Mouse (Mus musculus): ENCODE measurements around the gene Prss22.
"Not testable (repeated sequence)": the region's sequence is repeated elsewhere in the genome, so short reads cannot be mapped to it uniquely, and the experiment has no call there.

Gene Prss22

DNA sequence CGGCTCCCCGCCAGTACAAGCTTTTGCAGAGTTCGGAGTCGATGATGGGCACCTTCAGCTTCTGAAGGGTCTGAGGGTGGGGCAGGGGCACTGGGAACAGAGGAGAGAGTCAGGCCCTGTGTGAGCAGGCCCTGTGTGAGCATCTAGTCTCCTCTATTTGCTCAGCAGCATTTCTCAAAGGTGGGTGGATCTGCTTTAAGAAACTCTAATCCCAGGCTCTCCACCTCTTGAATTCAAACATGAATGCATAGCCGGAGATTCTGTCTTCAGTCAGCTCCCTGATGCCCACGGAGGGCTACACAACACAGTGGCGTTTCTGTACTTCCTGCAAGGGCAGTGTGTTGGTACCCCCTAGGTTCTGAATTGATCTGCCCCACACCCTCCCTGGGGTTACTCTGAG, 3.2 kb downstream of the Prss22 start:
- DNase-seq, result no peak

- peak; percentile 96 for DNase-seq
Measured at GRCm38 (mm10) chr17:23993559-23994428, 4.1 kb downstream of the Prss22 start.

DNA sequence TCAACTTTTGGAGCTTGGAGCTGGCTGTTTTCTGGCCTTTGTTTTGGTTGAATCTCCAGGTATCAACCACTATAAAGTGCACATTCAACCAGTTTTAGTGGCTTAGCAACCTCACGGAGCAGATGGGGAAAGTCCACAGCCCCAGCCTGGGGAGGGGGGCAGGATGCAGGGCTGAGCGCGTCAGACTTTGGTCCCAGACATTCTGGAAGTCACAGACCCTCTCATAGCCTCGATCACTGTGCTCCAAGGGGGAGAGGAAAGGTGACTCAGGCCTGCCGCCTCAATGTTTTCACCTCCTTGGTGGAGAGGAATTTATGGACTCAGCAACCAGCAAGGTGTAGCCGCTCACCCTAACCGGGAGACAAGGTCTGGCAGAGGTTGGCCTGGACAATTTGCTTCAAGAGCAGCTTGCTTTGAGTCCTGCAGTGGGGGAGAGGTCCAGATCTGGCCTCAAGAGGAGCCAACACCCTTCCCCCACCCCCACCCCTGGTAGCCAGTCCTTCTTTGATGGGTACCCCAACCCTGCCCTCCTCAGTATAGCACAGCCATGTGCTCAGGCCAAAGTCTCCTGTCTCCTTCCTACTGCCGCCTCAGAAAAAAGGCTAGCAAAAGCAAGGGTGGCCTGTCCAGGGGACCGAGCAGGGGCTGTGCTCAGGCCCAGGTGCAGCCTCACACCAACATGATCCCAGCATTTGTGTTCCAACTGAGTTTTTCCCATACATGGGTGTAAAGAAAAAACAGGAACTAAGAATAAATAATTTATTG, 4.9 kb downstream of the Prss22 start:
- DNase-seq, result no peak

DNA sequence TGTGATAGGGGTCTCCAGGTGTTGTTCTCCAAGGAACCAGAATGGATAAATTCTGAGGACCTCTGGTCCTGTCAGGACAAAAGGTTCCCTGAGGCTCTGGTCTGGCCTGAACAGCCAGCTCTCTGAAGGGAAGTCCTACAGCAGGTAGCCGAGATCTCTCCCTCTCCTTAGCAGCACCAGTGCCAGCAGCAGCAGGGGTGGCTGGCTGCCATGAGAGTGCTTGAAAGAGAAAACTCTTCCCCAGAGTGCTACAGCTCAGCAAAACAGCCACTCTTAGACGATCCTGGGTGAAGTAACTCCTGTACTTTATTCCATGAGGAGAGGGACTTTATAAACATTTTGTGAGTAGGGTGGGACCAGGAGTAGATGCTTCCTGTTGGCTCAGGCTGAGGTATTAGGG, 8.1 kb downstream of the Prss22 start:
- DNase-seq, result no peak

DNA sequence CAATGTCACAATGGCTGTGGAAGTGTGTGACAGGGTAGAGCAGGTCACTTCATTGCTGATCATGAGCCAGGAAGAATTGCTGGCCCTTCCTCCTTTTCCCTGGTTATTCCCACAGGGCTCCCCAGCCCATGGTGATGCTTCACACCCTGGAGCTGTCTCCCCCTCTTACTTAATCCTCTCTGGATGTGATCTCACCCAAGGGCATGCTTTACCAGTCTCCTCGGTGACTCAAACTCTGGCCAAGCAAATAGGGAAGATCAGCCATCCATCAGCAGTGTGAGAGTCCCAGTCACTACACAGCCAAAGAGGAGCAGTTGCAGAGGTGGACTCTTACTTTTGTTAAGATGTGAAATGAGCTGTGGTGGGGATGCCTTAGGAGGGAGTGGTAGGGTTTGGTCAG, 12.9 kb downstream of the Prss22 start:
- no peak for DNase-seq

GRCm38 (mm10) chr17:23982912-23983311, 15.0 kb downstream of the Prss22 start:
- no peak for DNase-seq

GRCm38 (mm10) chr17:23980297-23980909, 17.5 kb downstream of the Prss22 start, which contains the start of gene Prss30:
Gene Prss30, minus strand, starts transcription at chr17:23980566.
- no peak for DNase-seq

GRCm38 (mm10) chr17:23979471-23979870, 18.4 kb downstream of the Prss22 start:
- no peak for DNase-seq

DNA sequence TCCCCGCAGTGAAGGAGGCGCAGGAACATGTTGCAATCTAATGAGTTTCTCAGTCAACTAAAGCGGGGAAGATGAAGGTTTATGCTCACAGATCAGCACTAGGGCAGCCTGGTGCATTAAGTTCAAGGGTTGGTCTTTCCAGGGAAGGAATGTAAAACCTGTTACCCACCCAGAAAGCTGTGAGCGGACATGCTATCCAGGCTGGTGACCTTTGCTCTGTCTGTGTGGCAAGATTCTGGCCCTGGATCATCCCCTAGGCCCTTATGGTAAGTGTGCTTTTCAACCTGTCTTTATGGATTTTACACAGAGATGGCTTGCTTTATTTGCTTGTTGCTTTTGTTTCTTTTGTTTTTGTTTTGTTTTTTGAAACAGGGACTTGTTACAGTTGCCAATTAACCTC, 21.2 kb downstream of the Prss22 start:
- no peak for DNase-seq

- no peak for DNase-seq
Measured at GRCm38 (mm10) chr17:23971315-23971714, 26.6 kb downstream of the Prss22 start.

GRCm38 (mm10) chr17:23969231-23969630, 28.7 kb downstream of the Prss22 start:
- peak; percentile 80 for DNase-seq

DNA sequence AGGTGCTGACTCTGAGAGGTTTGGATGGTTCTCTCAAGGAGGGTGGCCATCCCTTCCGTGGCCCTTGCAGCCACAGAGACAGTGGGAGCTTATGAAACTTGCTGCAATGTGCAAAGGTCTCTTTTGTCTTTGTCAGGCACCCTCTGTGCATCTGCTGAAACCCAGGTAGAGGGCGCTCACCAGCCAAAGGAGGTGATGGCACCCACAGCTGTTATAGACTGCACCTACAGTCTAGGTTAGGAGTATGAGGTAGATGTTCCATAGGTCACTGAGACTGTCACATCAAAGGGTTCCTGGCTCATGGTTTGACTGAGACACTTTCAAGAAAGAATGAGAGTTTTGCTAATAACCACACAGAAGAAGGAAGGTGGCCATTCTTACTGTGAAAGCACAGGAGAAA, 29.1 kb downstream of the Prss22 start:
- DNase-seq, result peak; percentile 43

DNA sequence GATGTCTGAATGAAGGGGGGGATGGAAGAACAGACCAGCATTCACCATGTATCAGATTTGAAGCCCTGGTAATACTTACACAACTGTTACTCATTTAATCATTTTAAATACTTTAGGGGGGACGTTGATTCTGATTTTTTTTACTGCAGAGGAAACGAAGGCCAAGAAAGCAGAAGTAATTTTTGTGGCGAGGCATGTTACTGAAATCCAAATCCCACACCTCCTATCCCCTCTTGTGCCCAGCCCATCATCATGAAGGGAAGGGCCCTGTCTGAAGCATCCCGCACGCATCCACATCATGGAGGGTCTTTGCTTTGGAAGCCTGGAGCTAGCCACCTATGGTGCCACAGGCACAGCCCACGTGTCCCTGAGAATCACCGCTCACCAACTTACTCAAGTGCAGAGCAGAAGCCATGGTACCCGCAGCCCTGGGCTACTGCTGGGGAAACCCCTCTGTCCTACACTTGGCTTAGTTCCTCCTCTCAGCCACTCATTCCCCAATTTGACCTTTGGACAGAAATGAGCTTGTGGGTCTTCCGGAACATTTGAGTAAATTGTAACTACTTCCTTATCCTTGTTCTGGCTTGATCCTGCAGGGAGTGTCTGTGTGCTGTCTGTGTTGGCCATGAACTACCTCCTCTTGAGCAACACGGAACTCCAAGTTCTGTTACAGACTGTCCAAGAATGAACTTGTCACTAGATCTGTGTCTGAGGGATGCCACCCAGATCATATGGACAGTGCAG, 31.1 kb downstream of the Prss22 start:
- DNase-seq, result no peak

DNA sequence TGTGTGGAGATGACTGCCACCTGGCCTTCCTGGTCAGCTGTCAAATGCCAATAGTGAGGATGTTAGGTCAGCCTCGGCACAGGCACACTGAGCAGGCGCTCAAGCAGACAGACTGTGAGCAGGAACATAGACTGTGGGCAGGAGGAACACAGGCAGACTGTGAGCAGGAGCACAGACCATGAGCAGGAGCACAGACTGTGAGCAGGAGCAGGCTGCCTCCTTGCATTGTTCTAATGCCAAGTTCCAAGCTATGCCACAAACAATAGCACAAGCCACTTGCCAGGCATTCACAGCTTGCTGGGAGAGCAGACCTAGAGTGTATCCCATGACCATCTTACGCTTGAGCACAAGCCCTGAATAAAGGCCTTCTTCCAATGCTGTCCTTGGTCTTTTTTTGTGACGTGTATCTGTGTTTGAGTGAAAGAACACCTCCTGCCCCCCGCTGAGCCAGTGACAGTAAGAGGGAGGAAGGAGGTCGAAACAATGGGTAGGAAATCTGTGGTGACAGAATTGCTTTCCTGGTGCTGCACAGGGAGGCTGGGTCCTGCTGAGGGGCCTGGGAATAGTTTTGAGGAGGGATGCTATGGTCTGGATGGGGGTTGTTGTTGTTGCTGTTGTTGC, 32.0 kb downstream of the Prss22 start:
- no peak for DNase-seq

DNA sequence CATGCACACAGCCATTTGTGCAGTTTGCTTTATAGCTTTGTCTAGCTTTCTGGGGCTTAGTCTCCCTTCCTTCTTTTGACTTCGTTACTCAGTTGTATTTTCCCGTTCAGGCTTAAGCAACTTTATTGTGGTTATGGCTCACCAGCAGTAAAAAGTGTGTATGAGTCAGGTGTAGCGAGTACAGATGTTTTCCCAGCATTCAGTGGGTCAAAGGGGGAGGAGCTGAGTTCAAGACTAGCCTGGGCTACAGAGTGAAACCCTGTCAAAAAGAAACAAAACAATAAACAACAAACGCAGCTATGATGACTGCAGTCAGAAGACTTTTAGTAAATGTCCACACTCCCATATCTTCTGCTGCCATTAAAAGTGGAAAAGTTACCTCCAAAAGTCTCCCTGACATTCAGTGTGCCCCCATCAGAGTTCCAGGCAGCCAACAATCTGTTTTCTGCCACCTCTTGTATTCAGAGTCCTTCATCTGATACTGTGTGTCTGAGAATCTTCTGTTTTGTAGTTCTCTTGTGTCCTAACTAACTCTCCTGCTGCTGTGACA, 36.3 kb downstream of the Prss22 start:
- no peak for DNase-seq

GRCm38 (mm10) chr17:23960084-23960738, 37.7 kb downstream of the Prss22 start:
- DNase-seq, result peak; percentile 76

- DNase-seq, result no peak
Measured at GRCm38 (mm10) chr17:23955174-23955573, 42.7 kb downstream of the Prss22 start, which contains the start of gene Sbpl. Gene Sbpl, minus strand, starts transcription at chr17:23955274.

DNA sequence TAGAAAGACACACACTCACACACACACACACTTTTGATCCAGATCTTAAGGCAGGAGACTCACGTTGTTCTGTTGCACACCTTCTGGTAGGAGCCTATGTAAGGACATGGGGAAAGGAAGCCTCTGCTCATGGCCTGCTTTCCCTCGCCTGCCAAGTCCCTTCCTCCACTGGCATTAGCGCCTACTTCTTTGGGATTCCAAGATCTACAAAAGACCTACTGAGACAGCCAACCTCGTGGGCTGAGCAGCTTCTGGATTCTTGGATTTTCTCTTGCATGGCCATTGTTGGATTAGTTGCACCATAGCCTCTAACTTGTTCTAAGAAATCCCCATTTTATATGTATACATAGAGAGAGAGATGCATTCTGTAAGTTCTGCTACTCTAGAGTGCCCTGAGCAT, 47.1 kb downstream of the Prss22 start:
- DNase-seq, result not testable (repeated sequence)

DNA sequence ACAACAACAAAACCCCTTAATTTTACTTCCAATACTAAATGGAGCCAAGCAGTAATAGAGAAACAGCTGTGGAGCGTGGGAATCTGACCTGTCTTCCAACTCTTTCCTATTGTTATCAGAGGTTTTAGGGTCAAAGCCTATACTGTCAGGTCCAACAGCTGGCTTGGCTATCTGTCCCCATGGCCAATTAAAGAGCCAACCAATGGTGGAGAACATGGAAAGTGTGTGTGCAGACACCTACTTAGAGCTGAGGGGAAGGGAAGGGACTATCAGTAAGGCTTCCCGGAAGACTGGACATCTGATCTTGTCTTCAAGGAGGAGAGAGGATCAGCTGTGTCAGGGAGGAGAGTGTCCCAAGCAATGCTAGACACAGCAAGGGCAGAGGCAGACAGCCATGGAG, 48.8 kb downstream of the Prss22 start:
- DNase-seq, result no peak

DNA sequence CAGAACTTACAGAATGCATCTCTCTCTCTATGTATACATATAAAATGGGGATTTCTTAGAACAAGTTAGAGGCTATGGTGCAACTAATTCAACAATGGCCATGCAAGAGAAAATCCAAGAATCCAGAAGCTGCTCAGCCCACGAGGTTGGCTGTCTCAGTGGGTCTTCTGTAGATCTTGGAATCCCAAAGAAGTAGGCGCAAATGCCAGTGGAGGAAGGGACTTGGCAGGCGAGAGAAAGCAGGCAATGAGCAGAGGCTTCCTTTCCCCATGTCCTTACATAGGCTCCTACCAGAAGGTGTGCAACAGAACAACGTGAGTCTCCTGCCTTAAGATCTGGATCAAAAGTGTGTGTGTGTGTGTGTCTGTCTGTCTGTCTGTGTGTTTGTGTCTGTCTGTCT, 50.4 kb downstream of the Prss22 start:
- not testable (repeated sequence) for DNase-seq

Data from thymus, postnatal 14 days (tissue).